ENCODE assay signal across 7 mouse cellular contexts in the genomic region with DNA sequence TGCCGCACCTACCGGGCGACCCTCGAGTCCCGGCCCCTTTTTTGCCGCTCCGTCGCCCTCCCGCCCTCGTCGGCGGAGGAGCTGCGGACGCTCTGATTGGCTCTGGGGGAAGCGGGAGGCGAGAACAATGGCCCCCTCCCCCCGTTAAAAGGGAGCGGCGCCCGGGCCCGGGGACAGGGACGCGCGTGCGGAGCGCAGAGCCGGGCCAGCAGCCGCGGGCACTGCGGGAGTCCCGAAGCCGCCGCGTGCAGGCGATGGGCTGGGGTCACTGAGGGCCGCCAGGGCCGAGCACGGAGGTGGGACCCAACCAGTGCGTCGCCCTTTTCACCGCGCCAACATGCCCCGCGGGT. TPM values are rescaled to one million over a fixed set of nuclear protein-coding genes. Genes with fewer than 3 reads are reported as not detected.
DNase-seq lines count a peak whose midpoint lies in the region; ATAC-seq and TF ChIP-seq lines count a peak whose summit lies in the region.

No protein-coding gene starts in this region.

- peak overlapping the region; percentile 85 for H3K27ac ChIP-seq in forebrain, embryonic 10.5 days
- H3K27ac ChIP-seq in midbrain, embryonic 14.5 days (replicated peaks; ENCODE audit: low read depth, low read length): peak overlapping the region; percentile 98

- H3K4me3 ChIP-seq in lung, adult 2 months (replicated peaks; ENCODE audit: extremely low read depth, low read depth, low read length): peak overlapping the region; percentile 25
- H3K4me3 ChIP-seq in forebrain, embryonic 10.5 days: peak overlapping the region; percentile 58
- peak overlapping the region; percentile 77 for H3K4me3 ChIP-seq in midbrain, embryonic 14.5 days (replicated peaks; ENCODE audit: low read depth, low read length)

- TF ChIP-seq CTCF in lung, adult 2 months (IDR thresholded peaks at IDR 0.05; ENCODE audit: insufficient read depth, low read length): no peak

- peak overlapping the region; percentile 92 for H3K9ac ChIP-seq in midbrain, embryonic 14.5 days (replicated peaks; ENCODE audit: low read length)

- peak overlapping the region; percentile 90 for H3K4me2 ChIP-seq in midbrain, embryonic 14.5 days (ENCODE audit: low read length)

- no peak for DNase-seq in lung, adult 2 months
- DNase-seq in lung, postnatal 10 days: no peak
- peak; percentile 70 for DNase-seq in brain, adult 2 months (ENCODE audit: low read depth, low spot score)
- DNase-seq in forebrain, embryonic 10.5 days (ENCODE audit: extremely low spot score, low spot score): peak; percentile 77
- DNase-seq in layer of hippocampus, postnatal 10 days (ENCODE audit: low spot score in 2 of 2): peak; percentile 67 to 81
- DNase-seq in midbrain, embryonic 14.5 days: peak; percentile 94
- DNase-seq in natural killer cell, adult 2 months (ENCODE audit: low spot score in 2 of 2): no peak

- no peaks in the 10 kb centered on the region for H3K9me3 ChIP-seq in forebrain, embryonic 10.5 days
- no peaks in the 10 kb centered on the region for H3K9me3 ChIP-seq in midbrain, embryonic 14.5 days (ENCODE audit: control insufficient read depth, low read length)

- peaks cover 99% of the 10 kb centered on the region for H3K27me3 ChIP-seq in forebrain, embryonic 10.5 days (ENCODE audit: poor library complexity, severe bottlenecking)
- peaks cover 7% of the 10 kb centered on the region; the same call in 1 of the 2 replicates for H3K27me3 ChIP-seq in midbrain, embryonic 14.5 days (ENCODE audit: control insufficient read depth, insufficient read depth, low read length)

- under 1% methylated on average over 44 of the region's 44 CpGs for WGBS in lung, adult 2 months
- under 1% methylated on average over 44 of the region's 44 CpGs for WGBS in forebrain, embryonic 10.5 days
- WGBS in midbrain, embryonic 14.5 days: under 1% methylated on average over 44 of the region's 44 CpGs

- H3K4me1 ChIP-seq in lung, adult 2 months (ENCODE audit: control insufficient read depth, insufficient read depth, low read length): peaks cover 9% of the 10 kb centered on the region
- peaks cover 83% of the 10 kb centered on the region for H3K4me1 ChIP-seq in forebrain, embryonic 10.5 days
- H3K4me1 ChIP-seq in midbrain, embryonic 14.5 days (ENCODE audit: control insufficient read depth, insufficient read depth, low read length): peaks cover 51% of the 10 kb centered on the region

- TF ChIP-seq POLR2A in lung, adult 2 months (IDR thresholded peaks at IDR 0.05; ENCODE audit: borderline replicate concordance, extremely low read depth, low read depth, low read length): no peak

- peak; percentile 82 for ATAC-seq in midbrain, embryonic 14.5 days (ENCODE audit: low FRiP score, low TSS enrichment)

- no peaks in the 10 kb centered on the region for H3K36me3 ChIP-seq in forebrain, embryonic 10.5 days (replicated peaks)
- H3K36me3 ChIP-seq in midbrain, embryonic 14.5 days (ENCODE audit: control insufficient read depth, insufficient read depth, low read length): no peaks in the 10 kb centered on the region

RNA-seq across cellular contexts. Expression of a gene that starts 0.2 kb away (rescaled TPM):
- polyA plus RNA-seq in lung, adult 2 months (2012; rRNA removed): 0.15 and 0.51 TPM in 2 replicates
- 1.6 and 1.8 TPM in 2 replicates for polyA plus RNA-seq in forebrain, embryonic 10.5 days (2016; fragmentation: Nextera tagmentation; extraction: Ambion mirVana)
- 10 to 100 TPM in 1 of 2 experiments, 1 to 10 TPM in 1; 9.7 to 10.4 TPM for total RNA-seq in layer of hippocampus, postnatal 10 days (2021)
- 5.8 and 7.6 TPM in 2 replicates for polyA plus RNA-seq in midbrain, embryonic 14.5 days (2014; fragmentation: Nextera tagmentation; extraction: Ambion mirVana)

Comparison
In these comparisons a context has a peak if more than half of its experiments do, and no peak if none do; other contexts are left out.
1. DNase-seq: peak in brain, adult 2 months (single experiment), forebrain, embryonic 10.5 days (single experiment), layer of hippocampus, postnatal 10 days (2 of 2) and midbrain, embryonic 14.5 days (single experiment); none in lung, adult 2 months (single experiment), lung, postnatal 10 days (single experiment) and natural killer cell, adult 2 months (0 of 2).
2. H3K4me3 ChIP-seq: peak in every context shown above with its lines; median percentile 77 in midbrain, embryonic 14.5 days; 58 in forebrain, embryonic 10.5 days; 25 in lung, adult 2 months.